Mouse (Mus musculus): ENCODE results near the gene Kcnk10.

Gene Kcnk10

DNA sequence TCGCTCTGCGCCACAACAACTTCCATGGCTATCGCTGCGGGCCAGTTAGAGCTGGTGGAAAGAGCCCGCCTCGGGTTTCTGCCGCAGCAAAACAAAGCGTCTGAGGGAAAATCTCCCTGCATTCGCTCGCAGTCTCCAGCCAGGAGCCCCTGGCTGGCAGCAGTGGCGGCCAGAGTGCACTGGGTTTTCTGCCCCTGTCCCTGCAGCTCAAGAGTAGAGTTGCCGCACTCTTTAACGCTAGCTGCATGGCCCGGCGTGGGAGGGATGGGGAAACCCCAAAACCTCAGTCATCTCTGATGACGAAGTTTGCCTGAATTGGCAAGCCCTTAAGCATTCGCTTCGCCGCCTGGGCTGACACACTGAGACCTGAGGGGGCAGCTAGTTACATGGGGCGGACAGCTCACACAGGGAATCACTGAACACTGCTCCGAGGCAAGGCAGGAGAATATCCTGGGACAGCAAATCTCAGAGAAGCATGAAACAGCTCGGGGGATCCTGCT, at the start of gene Kcnk10:
Gene Kcnk10, minus strand, starts transcription at position 450 of the 500 bp plus-strand sequence.
- peak; percentile 29 for DNase-seq (ENCODE audit: low read depth, low spot score)

DNA sequence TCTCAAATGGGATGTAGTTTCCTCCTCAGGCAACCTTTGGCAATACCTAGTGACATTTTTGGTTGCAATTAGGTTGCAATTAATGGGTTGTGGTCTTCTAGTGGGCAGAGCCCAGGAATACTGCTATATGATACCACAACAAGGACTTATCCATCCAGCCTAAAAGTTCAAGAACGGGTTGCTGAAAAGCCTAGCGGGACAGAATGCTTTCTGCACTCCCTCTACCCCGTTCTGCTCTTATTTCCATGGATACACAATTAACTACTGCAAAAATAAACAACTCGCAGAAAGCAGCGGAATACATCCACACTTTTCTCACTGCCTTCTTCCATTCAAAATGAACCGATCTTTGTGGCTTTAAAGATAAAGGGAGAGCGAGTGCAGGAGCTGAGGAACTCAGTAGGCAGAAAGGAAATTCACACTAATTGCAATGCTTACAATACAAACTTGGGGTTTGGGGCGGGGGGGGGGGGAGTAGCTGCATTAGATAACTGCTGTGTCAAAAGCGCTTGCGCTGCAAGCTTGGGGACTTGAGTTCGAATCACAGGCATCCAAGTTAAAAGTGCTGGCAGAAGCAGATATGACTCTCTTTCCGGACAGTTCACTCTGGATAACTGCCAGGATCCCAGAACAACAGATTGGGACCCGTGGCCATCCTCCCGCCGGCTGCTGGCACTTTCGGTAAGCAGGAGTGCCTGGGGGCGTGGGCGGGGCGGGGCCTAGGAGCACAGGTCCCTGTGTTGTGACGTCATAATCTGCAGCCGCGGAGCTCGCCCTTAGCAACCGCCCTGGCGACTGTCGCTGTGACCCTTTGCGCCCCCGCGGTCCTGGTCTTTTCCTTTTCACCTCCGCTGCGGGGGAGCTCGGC, 49.5 kb upstream of the Kcnk10 start, which contains the start of gene Spata7:
Gene Spata7, plus strand, starts transcription at position 766 of the 868 bp plus-strand sequence.
- DNase-seq (ENCODE audit: low read depth, low spot score) = peak; percentile 95

DNA sequence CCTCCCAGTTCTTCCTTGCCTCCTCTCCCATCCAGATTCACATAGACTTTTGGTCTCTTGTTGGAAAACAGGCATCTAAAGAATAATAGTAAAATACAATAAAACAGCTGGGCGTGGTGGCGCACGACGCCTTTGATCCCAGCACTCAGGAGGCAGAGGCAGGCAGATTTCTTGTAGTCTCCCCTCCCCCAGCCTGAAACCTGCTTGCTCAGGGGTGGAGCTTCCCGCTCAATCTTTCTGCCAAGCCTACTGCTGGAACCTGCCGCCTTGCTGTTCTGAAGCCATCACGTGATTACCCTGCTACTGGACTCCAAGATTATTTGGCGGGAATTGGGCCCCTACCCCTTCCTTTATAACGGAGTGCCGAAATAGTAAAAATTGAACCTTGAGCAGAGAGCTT, 45.2 kb upstream of the Kcnk10 start:
- peak; percentile 77 for DNase-seq (ENCODE audit: low read depth, low spot score)

DNA sequence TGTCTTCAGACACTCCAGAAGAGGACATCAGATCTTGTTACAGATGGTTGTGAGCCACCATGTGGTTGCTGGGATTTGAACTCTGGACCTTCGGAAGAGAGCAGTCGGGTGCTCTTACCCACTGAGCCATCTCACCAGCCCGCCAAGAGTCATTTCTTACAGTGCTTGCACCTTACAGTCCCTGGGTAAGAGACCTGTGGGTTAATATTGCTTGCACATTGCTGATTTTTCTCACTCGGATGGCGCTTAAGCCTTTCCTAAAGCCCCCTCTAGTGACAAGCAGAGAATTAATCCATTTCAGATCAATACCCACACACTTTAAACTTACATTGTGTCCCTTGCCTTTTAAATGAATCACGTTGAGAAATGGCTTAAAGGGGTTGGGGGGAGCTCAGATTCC, 42.8 kb upstream of the Kcnk10 start:
- peak; percentile 16 for DNase-seq (ENCODE audit: low read depth, low spot score)

DNA sequence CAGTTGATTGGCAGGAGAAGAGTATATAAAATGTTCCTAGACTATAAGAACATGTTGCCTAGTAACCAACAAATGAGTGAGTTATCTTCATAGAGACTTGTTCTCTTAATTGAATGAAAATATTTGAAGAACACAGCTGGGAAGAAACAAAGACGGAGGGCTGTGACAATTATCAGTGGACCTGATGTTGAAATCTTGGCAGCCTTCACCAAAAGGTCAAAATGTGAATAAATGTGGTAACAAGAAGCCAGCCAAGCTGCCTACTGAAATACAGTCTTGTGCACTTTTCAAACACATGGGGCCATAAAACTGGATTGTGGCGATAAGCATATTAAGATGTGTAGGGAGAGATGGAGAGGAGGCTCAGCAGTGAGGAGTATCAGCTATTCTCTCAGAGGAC, 41.4 kb upstream of the Kcnk10 start:
- DNase-seq (ENCODE audit: low read depth, low spot score) = no peak

DNA sequence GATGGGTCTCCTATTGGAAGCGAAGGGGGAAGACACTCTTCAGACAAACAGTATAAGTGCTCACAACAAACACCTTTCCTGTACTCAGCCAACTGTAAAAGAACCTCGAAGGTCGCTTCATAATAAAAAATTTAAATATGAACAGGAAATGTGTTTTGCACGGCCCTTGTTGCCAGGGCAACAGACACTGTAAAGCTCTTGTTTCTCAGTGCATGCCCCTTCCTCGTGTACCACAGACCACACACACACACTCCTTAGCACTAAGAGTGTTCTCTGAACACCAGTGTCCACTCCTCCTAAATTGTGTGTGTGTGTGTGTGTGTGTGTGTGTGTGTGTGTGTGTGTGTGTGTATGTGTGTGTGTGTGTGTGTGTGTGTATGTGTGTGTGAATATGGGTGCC, 37.6 kb upstream of the Kcnk10 start:
- DNase-seq (ENCODE audit: low read depth, low spot score) = no peak

DNA sequence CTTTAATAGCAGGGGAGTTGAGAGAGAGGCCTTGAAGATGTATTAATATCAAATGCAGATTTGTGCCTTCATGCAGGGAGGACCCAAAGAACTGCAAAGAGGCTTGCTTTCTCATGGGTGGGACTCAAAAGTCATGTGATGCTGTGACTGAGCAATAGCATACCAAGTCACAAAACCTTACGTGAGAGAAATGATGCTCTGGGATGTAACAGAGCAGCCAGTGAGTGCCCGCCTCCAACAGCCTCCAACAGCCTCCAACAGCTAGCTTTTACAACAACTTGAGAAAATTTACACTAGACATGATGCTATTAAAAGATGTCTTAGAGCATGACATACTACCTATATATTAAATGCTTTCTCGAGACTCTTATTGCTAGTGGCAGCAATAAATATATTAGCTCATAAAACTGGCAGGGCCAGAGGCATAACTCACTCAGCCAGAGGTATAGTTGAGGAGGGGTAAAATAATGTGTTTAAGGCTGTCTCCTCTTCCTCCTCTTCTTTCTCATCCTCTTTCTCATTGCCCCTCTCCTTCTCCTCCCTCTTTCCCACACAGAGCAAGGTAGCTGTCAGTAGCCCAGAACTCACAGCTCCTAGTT, 36.9 kb upstream of the Kcnk10 start:
- DNase-seq (ENCODE audit: low read depth, low spot score) = no peak

DNA sequence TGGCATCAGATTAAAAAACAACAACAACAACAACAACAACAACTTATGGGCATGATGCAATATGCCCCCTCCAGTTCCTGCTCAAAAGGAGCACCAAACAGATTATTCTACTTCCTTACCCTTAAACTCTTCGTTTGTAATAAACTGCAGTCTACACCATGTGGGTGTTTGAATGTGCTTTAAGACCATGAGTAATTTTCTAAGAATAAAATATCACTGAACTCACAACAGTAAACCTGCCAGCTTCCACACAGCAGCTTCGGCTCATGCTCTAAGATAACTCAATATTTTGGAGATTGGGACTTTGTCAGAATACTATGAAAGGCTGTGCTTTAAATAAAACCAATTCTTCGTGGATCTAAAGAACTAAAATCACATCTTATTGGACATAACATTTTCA, 32.2 kb upstream of the Kcnk10 start:
- DNase-seq (ENCODE audit: low read depth, low spot score) = no peak

DNA sequence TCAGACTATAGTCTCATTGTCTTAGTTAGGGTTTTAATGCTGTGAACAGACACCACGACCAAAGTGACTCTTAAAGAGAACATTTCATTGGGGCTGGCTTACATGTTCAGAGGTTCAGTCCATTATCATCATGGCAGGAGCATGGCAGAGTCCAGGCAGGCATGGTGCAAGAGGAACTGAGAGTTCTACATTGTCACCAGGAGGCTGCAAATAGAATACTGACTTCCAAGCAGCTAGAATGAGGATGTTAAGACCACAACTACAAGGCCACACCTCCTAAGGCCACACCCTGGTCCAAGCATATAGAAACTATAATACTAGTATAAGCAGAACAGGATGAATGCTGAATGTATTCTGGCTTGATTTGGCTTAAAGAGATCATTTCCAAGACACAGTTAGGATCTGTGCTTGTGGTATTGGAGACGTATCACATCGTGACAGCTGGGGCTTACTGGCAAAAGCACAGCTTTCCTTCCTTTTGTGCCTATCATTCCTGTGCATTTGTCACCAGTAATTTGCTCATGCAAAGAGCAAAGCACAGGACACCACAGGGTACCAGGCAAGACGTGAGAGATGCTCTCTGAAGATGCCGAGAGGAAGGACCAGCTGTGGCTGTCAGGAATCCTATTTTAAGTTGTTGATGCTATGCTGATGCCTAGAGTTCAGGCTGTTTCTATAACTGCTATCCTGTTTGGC, 28.6 kb upstream of the Kcnk10 start:
- no peak for DNase-seq (ENCODE audit: low read depth, low spot score)

DNA sequence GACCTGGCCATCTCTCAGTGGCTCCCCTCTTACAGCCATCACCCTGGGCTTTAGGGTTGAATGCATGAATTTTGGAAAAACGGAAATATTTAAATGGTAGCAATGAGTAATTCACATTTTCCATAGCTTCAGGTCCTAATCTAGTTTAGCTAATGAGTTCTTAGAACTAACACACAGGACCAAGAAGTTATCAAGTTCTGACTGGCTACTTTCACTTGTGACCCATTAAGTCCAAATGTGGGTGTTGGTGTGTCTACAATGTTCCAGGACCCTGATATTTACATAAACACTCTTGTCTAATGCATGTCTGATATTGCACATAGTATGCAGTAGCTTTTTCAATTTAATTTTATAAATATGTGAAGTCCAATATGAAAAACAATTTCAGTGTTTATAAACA, 27.2 kb upstream of the Kcnk10 start:
- DNase-seq (ENCODE audit: low read depth, low spot score) = no peak

DNA sequence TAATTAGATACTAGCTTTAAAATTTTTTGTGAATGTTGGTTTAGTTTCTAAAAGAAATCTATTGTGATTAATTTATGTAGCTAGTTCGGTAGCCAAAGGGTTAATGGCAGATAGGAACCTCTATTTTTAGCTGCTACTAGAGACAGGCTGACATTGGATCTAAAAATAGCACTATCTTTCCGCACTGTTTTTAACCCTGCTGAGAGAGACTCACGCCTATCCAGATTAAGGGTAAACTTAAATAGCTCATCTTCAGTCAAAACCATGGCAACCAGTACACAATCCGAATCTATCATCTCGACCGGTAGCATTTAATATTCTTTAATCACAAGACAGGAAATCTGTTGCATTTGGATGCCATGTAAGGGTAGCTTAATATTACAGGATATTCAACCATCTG, 24.0 kb upstream of the Kcnk10 start:
- peak; percentile 12 for DNase-seq (ENCODE audit: low read depth, low spot score)

DNA sequence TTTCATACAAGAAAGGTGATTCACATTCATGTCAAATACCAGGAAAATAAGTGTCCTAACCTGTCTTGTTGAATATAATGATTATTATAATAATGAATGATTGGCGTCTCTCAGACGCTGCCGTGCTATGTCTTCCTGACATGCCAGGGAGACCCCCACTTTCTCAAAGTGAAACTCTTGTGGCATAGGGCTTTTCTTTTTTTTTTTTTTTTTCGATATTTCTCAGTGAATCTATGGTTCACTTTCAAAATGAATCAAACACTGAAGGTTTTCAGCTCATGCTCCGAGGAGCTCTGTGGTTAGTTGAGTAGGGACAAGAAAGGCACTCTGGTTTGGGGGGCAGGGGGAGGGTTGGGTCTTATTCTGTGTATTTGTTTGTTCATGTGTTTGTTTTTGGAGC, 22.8 kb upstream of the Kcnk10 start:
- DNase-seq (ENCODE audit: low read depth, low spot score) = no peak

DNA sequence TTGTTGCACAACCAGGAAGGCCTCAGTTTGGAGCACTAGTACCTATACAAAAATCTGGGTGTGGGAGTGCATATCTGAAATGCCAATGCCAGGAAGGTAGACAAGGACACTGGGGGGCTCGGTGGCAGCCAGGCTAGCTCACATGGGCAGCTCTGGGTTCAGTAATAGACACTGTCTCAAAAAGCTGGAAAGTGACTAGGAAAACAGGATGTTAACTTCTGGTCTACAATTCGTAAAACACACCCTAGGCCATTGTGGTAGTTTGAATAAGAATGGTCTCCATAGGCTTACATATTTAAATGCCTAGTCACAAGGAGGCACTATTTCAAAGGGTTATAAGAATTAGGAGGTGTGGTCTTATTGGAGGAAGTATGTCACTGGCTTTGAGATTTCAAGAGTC, 12.9 kb upstream of the Kcnk10 start:
- DNase-seq (ENCODE audit: low read depth, low spot score) = peak; percentile 78

DNA sequence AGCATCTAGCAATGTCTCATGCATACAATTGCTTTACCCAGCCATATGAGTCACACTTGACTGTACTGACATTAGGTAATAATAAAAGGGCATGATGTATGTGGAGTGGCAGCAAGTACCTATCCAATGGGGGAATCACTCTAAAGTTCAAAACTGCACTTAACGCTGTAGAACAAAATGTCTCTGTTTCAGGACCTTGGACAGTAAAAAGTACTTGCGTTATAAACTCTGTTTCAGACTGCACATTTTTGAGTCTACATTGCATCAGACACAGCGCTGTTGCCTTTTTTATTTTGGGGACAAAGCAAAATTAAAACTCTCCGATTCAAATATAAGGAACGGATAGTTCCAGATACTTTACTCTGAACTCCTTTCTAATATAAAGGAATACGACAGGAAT, 10.5 kb upstream of the Kcnk10 start:
- DNase-seq (ENCODE audit: low read depth, low spot score) = peak; percentile 36

DNA sequence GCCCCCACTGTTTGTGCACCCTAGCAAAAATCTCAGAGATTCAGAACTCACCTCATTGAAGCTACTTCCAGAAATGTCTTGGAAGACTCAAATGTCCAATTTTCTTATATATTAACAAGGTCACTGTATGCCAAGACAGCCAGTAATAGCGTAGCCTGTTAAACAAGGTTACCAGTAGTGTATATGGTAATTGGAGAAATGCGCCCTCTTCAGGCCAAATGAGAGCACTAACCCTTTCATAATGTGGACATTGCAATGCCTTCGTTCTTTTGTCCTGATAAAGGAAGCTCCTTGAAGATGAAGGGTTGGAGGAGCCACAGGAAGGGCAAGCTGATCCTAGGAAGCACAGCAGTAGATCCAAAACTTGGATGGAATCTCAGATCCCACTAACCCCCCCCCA, 7.2 kb upstream of the Kcnk10 start:
- peak; percentile 58 for DNase-seq (ENCODE audit: low read depth, low spot score)

DNA sequence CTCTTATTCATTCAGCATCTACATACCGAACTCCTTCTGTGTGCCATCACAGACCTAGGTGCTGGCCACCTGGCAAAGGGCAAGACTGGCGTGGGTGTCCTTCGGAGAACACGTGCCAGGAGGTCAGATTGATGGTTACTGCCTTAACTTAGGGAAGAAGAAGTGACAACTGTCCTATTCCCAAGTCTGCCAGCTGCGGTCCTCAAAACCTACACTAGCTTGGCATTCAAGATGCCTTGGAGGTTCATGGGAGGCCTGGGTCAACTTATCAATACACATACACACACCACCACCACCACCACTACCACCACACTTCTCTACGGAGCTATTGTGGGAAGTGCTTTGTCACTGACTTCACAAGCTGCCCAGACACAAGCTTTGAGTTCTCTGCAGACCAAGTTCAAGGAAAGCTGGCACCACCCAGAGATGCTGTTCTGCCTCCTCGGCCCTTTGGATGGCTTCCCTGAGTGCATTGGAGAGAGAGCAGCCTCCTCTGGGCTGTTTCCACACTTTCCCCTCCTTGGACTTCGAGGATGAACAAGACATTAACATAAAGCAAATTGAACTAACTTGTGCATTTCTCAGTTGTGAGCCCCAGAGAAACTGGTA, 2.1 kb downstream of the Kcnk10 start:
- DNase-seq (ENCODE audit: low read depth, low spot score) = no peak

DNA sequence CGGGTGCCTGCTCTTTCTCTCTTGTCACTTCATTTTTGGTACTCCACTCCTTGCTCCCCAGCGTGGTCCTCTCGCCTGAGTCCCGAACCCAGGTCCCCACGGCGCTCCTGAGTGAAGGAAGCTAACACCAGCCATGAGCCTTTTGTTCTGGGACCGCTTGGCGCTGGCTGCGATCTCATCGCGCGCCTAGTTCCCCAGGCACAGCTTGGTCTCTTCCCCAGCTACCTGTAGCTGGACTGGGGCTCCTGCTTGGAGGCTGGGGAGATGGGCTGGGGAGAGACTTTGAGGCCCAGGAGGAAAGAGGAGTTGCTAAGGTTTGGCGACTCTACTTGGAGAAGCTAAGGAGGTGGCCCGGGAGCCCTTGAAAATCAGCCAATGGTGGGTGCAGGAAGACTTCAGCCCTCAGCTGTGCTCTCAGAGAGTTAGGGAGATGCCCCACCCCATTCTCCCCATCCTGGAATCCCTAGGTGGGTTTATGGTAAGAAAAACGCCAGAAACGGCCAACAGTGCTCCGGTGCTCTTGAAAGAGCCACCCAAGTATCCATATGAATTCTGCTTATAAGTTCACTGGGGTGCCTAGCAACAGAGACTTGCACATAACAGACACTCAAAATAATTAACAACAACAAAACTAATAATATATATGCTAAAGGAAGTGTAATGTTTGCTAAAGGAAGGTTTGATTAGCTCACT, 2.8 kb downstream of the Kcnk10 start:
- DNase-seq (ENCODE audit: low read depth, low spot score) = peak; percentile 45

DNA sequence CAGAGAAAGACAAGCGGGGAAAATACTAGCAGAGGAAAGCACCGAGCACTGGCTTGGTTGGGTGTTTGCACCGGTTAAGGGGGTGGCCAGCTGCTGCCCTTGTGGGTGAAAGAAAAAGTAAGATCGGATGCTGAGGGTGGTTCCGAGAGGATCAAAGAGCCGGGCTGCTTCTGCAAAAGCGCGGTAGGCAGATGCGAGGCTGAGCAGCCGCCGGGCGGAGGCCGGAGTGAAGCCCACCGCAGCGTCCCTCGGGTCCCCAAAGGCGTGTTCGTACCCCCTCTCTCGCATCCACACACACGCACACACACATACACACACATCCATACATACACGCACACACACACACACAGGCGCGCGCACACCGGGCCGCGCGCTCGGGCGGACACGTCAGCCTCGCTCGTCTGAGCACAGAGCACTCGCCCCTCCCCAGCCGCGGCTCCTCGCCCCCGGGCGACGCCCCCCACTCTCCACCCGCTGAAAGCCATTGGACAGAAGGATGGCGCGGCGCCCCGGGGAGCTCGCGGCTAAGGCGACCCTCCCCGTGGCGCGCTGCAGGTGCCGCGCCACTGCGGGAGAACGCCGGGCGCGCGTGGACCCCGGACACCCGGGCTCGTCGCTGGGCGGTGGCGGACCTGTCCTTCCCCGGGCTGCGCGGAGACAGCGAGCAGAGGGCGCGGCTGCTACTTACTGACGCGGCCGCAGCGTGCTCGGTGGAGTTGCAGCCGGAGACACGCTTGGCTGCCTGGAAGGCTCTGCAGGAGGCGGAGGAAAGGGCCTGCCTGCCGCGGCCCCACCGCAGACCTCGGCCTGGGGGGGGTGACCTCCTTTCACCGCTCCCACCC, 3.5 kb downstream of the Kcnk10 start:
- DNase-seq (ENCODE audit: low read depth, low spot score) = peak; percentile 59

DNA sequence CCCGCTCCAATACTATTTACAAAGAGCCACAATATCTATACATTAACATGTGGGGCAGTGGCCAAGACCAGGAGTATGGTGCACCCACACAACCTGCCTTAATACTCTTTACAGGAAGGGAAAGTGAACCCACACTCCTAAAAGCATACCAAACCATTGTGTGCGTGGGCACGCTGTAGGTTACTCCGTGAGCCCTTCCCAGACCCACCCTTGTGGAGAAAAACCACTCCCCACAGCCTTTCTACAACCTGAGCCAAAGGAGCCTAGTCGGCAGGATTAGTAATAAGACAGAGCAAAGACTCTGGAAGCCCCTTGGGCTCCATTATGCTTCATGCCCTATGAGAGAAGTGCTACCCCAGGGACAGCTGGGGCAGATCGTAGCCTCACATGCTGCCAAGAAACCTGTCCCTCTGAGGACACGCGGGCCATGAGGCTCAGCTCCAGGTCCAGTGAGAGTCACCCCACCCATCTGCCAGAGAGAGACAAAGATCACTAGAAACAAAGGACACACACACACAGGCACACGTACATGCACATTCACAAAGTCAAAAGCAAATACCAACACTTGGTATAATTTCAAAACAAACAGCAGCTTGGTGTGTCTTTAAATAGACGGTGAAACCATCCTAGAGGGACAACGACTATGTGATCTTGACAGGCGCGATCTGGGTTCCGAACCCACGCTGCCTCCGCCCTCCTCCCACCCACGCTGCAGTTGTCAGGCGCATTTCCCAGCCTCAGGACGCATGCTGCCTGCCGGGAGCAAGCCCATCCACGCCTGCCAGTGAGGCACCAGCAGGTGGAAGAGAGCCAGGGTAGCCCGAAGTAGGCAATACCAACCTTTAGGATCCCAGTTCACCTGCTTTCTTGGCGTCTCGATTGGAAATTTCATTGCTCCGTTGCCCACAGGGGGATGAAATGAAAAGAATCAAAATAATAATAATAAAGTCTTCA, 4.5 kb downstream of the Kcnk10 start:
- DNase-seq (ENCODE audit: low read depth, low spot score) = peak; percentile 18

All from R1 (cell line).